Mouse (Mus musculus) cerebellum, adult 2 months (tissue): ENCODE results near the gene Ube3b.

Experiments
- CTCF ChIP-seq: fragments of 200-500 bp; IDR thresholded peaks from 2 replicates; pipeline ENCODE4 v1.5.1; 2011; ENCODE audit warnings: low read depth, mild to moderate bottlenecking, control low read depth, low read length, moderate library complexity, borderline replicate concordance; ENCODE audit not compliant: insufficient read depth
- POLR2A ChIP-seq: fragments of 200-500 bp; IDR thresholded peaks from 2 replicates; pipeline ENCODE4 v1.6.1; 2011; ENCODE audit warnings: low read length, control low read depth, borderline replicate concordance; ENCODE audit not compliant: insufficient read depth

GRCm38 (mm10) chr5:114428621-114429020 lies 48.2 kb downstream of the Ube3b start:
- TF ChIP-seq POLR2A (no peak), CTCF (no peak)
